Mouse (Mus musculus): ENCODE results near the gene Fam3a.

- TF ChIP-seq CTCF (IDR thresholded peaks at IDR 0.05; ENCODE audit: low read depth, low read length) (no peak), GATA1 (IDR thresholded peaks at IDR 0.05; ENCODE audit: borderline replicate concordance, low read length) (no peak), POLR2AphosphoS5 (IDR thresholded peaks at IDR 0.05; ENCODE audit: insufficient replicate concordance, low read depth, low read length) (no peak)
Observed at GRCm38 (mm10) chrX:74372888-74373549, 20.1 kb downstream of the Fam3a start, which contains the start of the genes Ubl4a and Slc10a3.

Data from G1E (cell line).